Mouse (Mus musculus) left cerebral cortex, postnatal 36 days (tissue): ENCODE data around the gene Tctex1d2. TPM values are rescaled to one million over a fixed set of nuclear protein-coding genes. Genes with fewer than 3 reads are reported as not detected.
"Not testable (repeated sequence)": the region's sequence is repeated elsewhere in the genome, so short reads cannot be mapped to it uniquely, and the experiment has no call there.

Experiments
- DNase-seq, 2 experiments: peaks; one replicate each; pipeline ENCODE4 v3.0.0; 2021 to 2022; ENCODE audit warnings: low spot score in 2 of 2, mixed read lengths in 1 of 2
- intact Hi-C: fragments of 180-260 bp; cut with DNase I; formaldehyde crosslinking; loops from one replicate; pipeline ENCODE4 v1.15.1; 2025
- total RNA-seq, 2 experiments: library from RNA; stranded (reverse); gene quantifications; 2 replicates each; pipeline ENCODE4 v1.2.3; 2021

The Tctex1d2 gene
- total RNA-seq, 2 experiments from 2014 or later, result 14.6 TPM

DNA sequence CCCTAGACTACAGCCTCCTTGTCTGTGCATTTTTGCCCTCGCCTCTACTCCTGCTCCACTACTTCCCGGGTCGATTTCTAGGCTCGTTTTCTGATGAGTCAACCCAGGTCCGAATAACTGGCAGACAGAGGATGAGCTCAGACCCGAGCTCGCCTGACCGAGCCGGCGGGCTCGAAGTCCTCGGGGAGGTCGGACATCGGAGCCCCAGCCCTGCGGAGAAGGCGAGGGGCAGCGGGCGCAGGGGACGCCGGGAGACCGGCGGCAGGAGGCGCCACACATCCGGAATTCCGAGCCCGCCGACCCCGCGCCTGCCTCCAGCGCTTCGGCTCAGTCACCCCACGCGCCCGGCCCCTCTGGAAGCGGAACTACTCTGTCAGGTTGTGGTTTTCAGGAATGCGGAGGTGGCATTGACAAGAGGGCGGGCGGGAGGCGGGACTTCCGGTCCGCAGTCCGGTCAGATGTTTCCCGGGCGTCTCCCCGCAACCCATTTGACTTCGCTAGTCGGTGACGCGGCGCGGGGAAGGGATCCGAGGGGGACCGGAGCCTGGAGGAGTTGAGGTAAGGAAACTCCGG is 11.1 kb downstream of the Tctex1d2 start, which contains the start of gene Pcyt1a:
Gene Pcyt1a, plus strand, starts transcription at position 448 of the 573 bp plus-strand sequence.
- DNase-seq, result peak; percentile 90 to 91
- intact Hi-C loops, result no loop called here

DNA sequence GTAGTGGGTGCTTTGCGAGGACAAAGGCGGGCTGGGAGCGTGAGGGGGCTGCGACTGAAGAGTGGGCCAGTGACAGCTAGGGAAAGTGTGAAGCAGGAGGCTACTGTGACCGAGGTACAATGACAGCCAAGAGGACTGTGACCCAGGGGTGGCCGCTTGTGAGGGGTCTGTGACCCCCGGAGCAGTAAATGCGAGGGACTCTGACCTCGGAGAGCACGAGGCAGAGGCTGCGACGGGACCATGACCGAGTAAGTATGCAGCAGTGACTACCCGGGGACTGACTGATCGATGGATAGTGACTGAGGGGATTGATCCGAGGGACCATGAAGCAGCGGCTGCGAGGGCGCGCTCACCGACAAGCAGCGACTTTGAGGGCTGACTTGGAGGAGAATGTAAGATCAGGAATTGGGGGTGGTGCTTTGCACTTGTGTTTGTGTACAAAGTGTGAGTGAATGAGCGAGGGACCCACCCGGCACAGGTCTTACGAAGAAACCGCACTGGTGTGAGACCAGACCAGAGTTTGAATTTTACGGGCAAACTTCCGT is 11.6 kb downstream of the Tctex1d2 start:
- intact Hi-C loops, result no loop called here

GRCm38 (mm10) chr16:32431926-32432325 is 12.4 kb downstream of the Tctex1d2 start:
- DNase-seq, result no peak
- intact Hi-C loops, result no loop called here

More for the DNA sequence above, 11.6 kb downstream of the Tctex1d2 start:
- no peak for DNase-seq

- no peak for DNase-seq
- intact Hi-C loops, result no loop called here
These were observed 13.6 kb downstream of the Tctex1d2 start for GRCm38 (mm10) chr16:32433138-32433537.

- no peak for DNase-seq
- intact Hi-C loops, result no loop called here
These were observed 14.6 kb downstream of the Tctex1d2 start for GRCm38 (mm10) chr16:32434066-32434465.

DNA sequence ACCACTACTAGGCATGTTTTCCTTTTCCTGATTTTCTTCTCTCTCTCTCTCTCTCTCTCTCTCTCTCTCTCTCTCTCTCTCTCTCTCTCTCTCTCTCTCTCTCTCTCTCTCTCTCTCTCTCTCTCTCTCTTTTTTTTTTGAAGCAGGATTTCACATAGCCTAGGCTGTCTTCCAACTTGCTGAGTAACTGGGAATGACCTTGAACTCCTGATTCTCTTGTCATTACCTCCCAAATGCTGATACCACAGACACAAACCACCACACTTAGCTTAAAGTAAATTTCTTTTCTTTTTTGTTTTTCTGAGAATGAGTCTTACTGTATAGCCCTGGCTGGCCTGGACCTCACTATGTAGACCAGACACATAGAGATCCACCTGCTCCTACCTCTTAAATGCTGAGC is 15.2 kb downstream of the Tctex1d2 start:
- DNase-seq, result no peak
- intact Hi-C loops, result no loop called here

GRCm38 (mm10) chr16:32436657-32437056 is 17.2 kb downstream of the Tctex1d2 start:
- intact Hi-C loops, result no loop called here
- no peak for DNase-seq

DNA sequence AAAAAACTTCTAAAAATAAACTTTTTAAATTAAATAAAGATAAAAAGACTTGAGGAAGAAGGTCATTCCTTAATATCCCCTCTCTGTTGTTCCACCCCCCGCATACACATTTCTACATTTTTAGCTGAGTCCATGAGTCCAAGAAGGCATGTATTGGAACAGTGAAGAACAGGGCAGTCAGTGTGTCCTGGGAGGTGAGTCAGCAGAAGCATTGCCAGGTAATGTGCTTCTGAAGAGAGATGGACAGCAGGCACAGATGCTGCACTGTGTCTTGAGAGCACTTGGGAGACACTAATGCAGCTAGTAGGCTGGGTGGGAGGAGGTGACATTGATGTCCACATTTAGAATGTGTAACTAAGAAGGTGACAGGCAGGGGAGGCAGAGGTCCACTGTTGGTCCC is 17.8 kb downstream of the Tctex1d2 start:
- DNase-seq, result no peak
- intact Hi-C loops, result no loop called here

- no peak for DNase-seq
- intact Hi-C loops, result no loop called here
These were observed 21.9 kb downstream of the Tctex1d2 start for GRCm38 (mm10) chr16:32441432-32441831.

GRCm38 (mm10) chr16:32444615-32445014 is 25.1 kb downstream of the Tctex1d2 start:
- DNase-seq, intact Hi-C loops: not testable (repeated sequence)

DNA sequence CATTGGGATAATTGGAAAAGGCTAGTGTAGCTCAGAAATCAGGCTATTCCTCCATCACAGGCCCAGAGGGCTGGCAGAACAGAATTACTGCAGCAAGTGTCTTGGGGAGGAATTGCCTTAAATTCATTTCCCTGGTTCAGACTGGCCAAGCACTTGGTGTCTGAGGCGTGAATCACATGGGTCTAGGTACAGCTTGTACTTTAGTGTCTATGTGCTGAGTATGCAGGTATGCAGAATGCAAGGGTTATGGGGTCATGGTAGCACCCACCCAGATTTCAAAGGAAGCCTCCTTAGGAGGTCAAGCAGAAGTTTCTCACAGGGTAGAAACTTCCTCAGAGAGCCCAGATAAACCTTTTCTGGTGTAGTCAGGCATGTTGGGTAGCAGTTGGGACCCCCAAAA is 26.1 kb downstream of the Tctex1d2 start:
- DNase-seq, result no peak
- intact Hi-C loops, result no loop called here

GRCm38 (mm10) chr16:32446563-32447138 is 27.1 kb downstream of the Tctex1d2 start:
- intact Hi-C loops, result no loop called here
- DNase-seq, result no peak

DNA sequence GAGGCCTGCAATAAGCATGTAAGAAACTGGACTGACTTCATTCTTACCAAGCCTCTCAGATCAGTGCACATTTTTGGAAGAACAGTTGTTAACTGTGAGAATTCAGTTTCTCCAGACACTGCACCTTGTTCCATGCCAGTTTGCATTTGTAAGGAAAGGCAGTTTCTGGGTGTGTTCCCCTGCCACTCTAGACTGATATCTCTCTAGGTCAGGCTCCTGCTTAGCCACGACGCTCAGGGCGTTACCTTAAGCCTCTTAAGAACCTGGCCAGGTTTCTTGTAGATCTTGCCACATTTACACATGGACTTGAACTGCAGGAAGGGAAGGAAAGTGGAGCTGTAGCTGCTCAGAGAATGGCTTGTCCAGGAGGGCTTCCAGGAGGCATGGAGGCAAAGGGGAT is 30.2 kb downstream of the Tctex1d2 start:
- no peak for DNase-seq
- intact Hi-C loops, result no loop called here

DNA sequence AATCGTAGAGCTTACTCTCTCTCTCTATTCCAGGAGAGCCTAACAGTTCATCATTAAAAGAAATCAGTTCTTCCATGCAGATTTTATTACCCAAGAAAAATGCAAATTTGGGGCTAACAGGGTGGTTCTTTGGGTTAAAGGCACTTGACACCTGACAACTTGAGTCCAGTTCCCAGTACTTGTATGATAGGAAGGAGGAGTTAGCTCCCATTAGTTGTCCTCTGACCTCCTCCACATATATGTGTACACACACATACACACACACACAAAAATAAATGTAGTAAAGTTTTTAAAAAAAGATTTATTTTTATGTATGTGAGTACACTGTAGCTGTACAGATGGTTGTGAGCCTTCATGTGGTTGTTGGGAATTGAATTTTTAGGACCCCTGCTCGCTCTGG is 30.6 kb downstream of the Tctex1d2 start:
- DNase-seq, result no peak
- intact Hi-C loops, result no loop called here

DNA sequence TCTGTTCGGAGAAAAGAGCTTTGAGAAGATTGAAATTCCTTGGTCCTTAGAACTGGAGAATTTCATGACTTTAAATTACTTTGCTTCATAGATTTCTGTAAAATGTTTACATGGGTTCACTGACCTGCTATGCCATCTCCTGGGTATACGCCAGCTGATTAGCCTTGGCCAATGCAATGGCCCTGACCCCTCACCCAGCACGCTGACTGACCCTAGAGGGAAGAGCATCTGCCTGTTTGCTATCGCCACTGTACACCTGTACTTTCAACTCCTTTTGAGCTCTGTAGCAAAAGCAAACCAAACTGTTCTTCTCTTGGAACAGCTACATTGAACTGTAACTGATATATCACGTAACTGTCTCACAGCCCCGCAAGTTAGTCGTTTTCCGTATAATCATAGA is 33.6 kb downstream of the Tctex1d2 start:
- no peak for DNase-seq
- intact Hi-C loops, result no loop called here

GRCm38 (mm10) chr16:32454646-32455045 is 35.1 kb downstream of the Tctex1d2 start:
- no peak for DNase-seq
- intact Hi-C loops, result no loop called here

GRCm38 (mm10) chr16:32456086-32456485 is 36.6 kb downstream of the Tctex1d2 start:
- intact Hi-C loops, result no loop called here

DNA sequence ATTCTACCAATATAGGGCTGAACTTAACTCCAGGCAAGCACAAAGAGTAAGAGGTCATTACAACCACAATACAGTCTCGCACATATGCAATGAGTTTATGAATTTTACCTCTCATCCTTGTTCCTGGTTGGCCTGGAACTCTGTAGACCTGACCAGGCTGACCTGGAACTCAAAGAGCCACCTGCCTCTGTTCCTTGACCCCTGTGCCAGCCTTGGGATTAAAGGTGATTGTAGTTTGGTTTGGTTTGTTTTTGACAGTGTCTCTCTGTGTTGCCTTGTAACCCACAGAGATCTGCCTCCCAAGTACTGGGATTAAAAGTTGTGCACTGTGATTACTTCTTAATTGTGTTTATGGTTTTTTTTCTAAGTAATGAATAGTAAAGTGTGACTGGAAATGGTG is 37.3 kb downstream of the Tctex1d2 start:
- intact Hi-C loops, result no loop called here
- DNase-seq, result no peak

More at GRCm38 (mm10) chr16:32456086-32456485, 36.6 kb downstream of the Tctex1d2 start:
- DNase-seq, result no peak

DNA sequence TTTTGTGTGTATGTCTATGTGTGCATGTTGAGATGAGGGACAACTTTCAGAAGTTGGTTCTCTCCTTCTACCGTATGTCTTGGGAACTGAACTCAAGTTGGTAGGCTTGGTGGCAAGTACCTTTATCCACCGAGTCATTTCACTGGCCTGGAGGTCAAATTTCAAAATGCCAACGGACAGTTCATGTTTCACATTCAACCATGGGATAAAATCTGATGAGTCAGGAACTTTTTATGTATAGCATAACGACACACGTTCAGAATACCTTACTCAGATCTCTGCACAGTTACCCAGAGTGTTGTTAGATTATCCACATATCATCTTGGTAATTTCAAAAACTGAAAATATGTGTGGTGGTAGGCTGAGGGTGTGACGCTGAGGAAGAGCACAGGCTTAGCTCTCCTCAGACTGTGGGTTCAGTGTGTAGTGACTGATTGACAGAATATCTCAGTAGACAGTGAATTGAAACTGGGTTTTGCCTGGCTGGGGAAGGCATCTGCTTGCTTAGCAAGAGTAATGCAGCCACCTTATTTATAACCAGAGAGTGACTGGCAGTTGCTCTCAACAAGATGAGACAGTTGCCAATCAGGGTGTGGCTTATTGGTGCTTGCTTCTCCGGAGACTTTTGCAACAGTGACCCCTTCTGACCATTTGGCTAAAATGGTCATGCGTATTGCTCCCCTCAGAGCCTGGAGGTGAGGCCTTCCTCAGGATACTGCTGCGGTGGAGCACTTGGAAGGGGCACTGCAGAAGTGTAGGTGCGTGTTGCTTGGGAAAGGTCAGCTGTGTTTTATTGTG is 38.3 kb downstream of the Tctex1d2 start:
- intact Hi-C loops, result no loop called here
- peak in 1 of 2 experiments; percentile 12 for DNase-seq

- no peak for DNase-seq
- intact Hi-C loops, result no loop called here
These were observed 41.0 kb downstream of the Tctex1d2 start for GRCm38 (mm10) chr16:32460518-32460917.

DNA sequence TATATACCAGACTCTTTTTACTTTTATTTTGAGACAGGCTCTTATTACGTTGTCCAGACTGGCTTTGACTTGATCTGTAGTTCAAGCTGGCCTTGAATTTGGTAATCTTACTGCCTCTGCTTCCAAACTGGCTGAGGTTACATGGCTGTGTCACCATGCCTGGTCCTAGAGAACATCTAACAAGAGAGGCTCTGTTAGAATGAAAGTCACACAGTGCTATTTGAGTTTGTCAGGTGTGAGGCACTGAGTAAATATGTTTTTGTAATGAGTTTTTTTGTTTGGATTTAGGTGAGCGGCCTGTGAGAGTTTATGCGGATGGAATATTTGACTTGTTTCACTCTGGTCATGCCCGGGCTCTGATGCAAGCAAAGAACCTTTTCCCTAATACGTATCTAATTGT is 42.2 kb downstream of the Tctex1d2 start:
- intact Hi-C loops, result no loop called here
- DNase-seq, result no peak
